Mouse (Mus musculus) thymus, postnatal 0 days (tissue): ENCODE data around the gene Cdk2ap1. TPM values are rescaled to one million over a fixed set of nuclear protein-coding genes. Genes with fewer than 3 reads are reported as not detected.

ENCODE experiments used
- polyA plus RNA-seq: library from polyadenylated mRNA; unstranded; fragments of >200 nt; fragmentation: Nextera tagmentation; extraction: Ambion mirVana; gene quantifications from 2 replicates; pipeline ENCODE4 v1.2.1, GENCODE M21; 2015

Cdk2ap1 gene
- polyA plus RNA-seq, 1 experiment from 2014 or later, result 118 TPM

Other genes starting within 250 kb of the Cdk2ap1 start
- gene Arl6ip4, start 247.0 kb downstream of the Cdk2ap1 start, polyA plus RNA-seq, result 132 and 146 TPM in 2 replicates
- 22.6 and 33.9 TPM in 2 replicates for gene Pitpnm2, start 113.3 kb downstream of the Cdk2ap1 start, polyA plus RNA-seq
- gene Mphosph9, start 35.1 kb downstream of the Cdk2ap1 start, polyA plus RNA-seq, result 16.7 and 21.2 TPM in 2 replicates
- 11.0 and 11.9 TPM in 2 replicates for gene 2810006K23Rik, start 35.0 kb downstream of the Cdk2ap1 start, polyA plus RNA-seq
- gene Sbno1, start 62.9 kb upstream of the Cdk2ap1 start, polyA plus RNA-seq, result 76.5 and 90.9 TPM in 2 replicates
- 47.9 and 50.8 TPM in 2 replicates for gene Kmt5a, start 76.8 kb upstream of the Cdk2ap1 start, polyA plus RNA-seq
- gene Rilpl2, start 115.3 kb upstream of the Cdk2ap1 start, polyA plus RNA-seq, result 39.5 and 40.2 TPM in 2 replicates
- 17.5 and 17.8 TPM in 2 replicates for gene Snrnp35, start 120.1 kb upstream of the Cdk2ap1 start, polyA plus RNA-seq
- gene Rilpl1, start 168.3 kb upstream of the Cdk2ap1 start, polyA plus RNA-seq, result 4.6 and 4.8 TPM in 2 replicates
- 489 and 490 TPM in 2 replicates for gene Tmed2, start 177.6 kb upstream of the Cdk2ap1 start, polyA plus RNA-seq
- gene Ddx55, start 189.8 kb upstream of the Cdk2ap1 start, polyA plus RNA-seq, result 16.5 and 19.7 TPM in 2 replicates
- 69.5 and 71.1 TPM in 2 replicates for gene Eif2b1, start 216.0 kb upstream of the Cdk2ap1 start, polyA plus RNA-seq
- 43.8 and 50.2 TPM in 2 replicates for gene Gtf2h3, start 216.1 kb upstream of the Cdk2ap1 start, polyA plus RNA-seq